Mouse (Mus musculus) heart, embryonic 11.5 days (tissue): ENCODE data around the gene Zzef1. TPM values are rescaled to one million over a fixed set of nuclear protein-coding genes. Genes with fewer than 3 reads are reported as not detected.
A peak's percentile ranks its signal among the peaks of the same experiment; 100 is the strongest.

Source experiments
- ATAC-seq: fragments of 200-750 bp; cut with Nextera tagmentation; replicated peaks from 2 replicates; pipeline ENCODE4 v1.8.0; 2017; ENCODE audit warnings: moderate library complexity; ENCODE audit not compliant: insufficient number of reproducible peaks, low FRiP score, low TSS enrichment
- H3K27ac ChIP-seq: fragments of 300-500 bp; sonication (generic); 2 replicates; pipeline ENCODE4 v1.5.1; 2014; ENCODE audit warnings: mild to moderate bottlenecking, low read depth, low read length
- H3K27me3 ChIP-seq: fragments of 300-500 bp; sonication (generic); 2 replicates; pipeline ENCODE4 v1.6.1; 2014; ENCODE audit warnings: mild to moderate bottlenecking, low read length, mixed read lengths; ENCODE audit not compliant: control insufficient read depth, insufficient read depth
- H3K36me3 ChIP-seq: fragments of 300-500 bp; sonication (generic); 2 replicates; pipeline ENCODE4 v1.6.1; 2014; ENCODE audit warnings: mild to moderate bottlenecking, low read length, moderate library complexity, mixed read lengths; ENCODE audit not compliant: control insufficient read depth, insufficient read depth
- H3K4me1 ChIP-seq: fragments of 300-500 bp; sonication (generic); 2 replicates; pipeline ENCODE4 v1.6.1; 2014; ENCODE audit warnings: low read length; ENCODE audit not compliant: control insufficient read depth, insufficient read depth
- H3K4me2 ChIP-seq: fragments of 300-500 bp; sonication (generic); 2 replicates; pipeline ENCODE4 v1.6.1; 2014; ENCODE audit warnings: mild to moderate bottlenecking, moderate library complexity
- H3K4me3 ChIP-seq: fragments of 300-500 bp; sonication (generic); 2 replicates; pipeline ENCODE4 v1.5.1; 2014; ENCODE audit warnings: low read depth, low read length
- H3K9ac ChIP-seq: fragments of 300-500 bp; sonication (generic); 2 replicates; pipeline ENCODE4 v1.6.1; 2014; ENCODE audit warnings: mild to moderate bottlenecking, low read depth, low read length, moderate library complexity
- H3K9me3 ChIP-seq: fragments of 300-500 bp; sonication (generic); replicated peaks from 2 replicates; pipeline ENCODE4 v1.6.1; 2016; ENCODE audit warnings: low read length; ENCODE audit not compliant: control insufficient read depth
- WGBS: fragments of 180-500 bp; shearing (Covaris S2); extraction: QIAGEN DNeasy Blood & Tissue Kit; methylation state at CpG from one replicate; pipeline ENCODE4 v1.1.7; 2014; ENCODE audit not compliant: insufficient replicate concordance; 5-methylcytosine and 5-hydroxymethylcytosine counted together
- polyA plus RNA-seq: library from polyadenylated mRNA; unstranded; fragments of >200 nt; fragmentation: Nextera tagmentation; extraction: Ambion mirVana; gene quantifications from 2 replicates; pipeline ENCODE4 v1.2.1, GENCODE M21; 2014

The Zzef1 gene
- polyA plus RNA-seq, 1 experiment from 2014 or later = 7.9 TPM

DNA sequence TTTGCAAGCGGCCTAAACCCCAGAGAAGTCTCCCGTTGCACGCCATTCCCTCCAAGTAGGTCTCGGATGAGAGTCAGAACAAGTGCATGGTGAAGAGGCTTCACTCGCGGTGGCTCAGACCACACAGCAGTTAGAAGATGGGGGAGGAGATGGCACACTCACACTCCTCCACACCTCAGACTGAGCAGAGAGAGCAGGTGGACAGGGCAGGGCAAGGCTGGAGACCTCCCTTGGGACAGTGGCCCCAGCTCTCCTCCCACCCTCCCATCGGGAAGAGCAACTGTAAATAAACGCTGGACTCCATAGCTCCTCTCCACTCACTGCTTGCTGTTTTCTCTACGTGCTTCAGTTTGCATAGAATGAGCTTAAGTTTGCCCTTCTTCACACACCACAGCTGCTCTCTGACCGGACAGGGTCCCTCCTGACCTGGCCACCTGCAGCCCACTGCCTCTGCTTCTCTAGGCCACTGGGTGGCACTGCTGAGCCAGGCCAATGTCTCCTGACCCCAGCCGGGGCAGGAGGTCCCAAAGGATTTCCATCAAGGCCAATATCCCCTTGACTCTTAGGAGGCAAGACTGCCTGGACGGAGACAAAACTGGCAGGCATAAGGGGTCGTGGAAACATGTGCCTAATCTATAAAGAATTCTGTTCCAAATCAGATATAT lies 130.3 kb downstream of the Zzef1 start:
- no peak overlapping the region for H3K4me2 ChIP-seq
- H3K4me3 ChIP-seq = no peak overlapping the region
- no peaks in the 10 kb centered on the region for H3K36me3 ChIP-seq
- no peaks in the 10 kb centered on the region for H3K27me3 ChIP-seq
- no peaks in the 10 kb centered on the region for H3K9me3 ChIP-seq
- ATAC-seq = no peak
- no peak overlapping the region for H3K27ac ChIP-seq
- WGBS = 52% methylated on average over 13 of the region's 13 CpGs
- peaks cover 13% of the 10 kb centered on the region for H3K4me1 ChIP-seq
- H3K9ac ChIP-seq = no peak overlapping the region

GRCm38 (mm10) chr11:72928516-72928915 lies 132.5 kb downstream of the Zzef1 start:
- Histone ChIP-seq H3K27me3 (no peaks in the 10 kb centered on the region), H3K4me1 (peaks cover 8% of the 10 kb centered on the region; the same call in 1 of the 2 replicates), H3K9ac (no peak overlapping the region), H3K4me3 (no peak overlapping the region), H3K9me3 (no peaks in the 10 kb centered on the region), H3K36me3 (no peaks in the 10 kb centered on the region), H3K4me2 (no peak overlapping the region), H3K27ac (no peak overlapping the region)
- no peak for ATAC-seq
- WGBS = 53% methylated on average over 2 of the region's 2 CpGs

DNA sequence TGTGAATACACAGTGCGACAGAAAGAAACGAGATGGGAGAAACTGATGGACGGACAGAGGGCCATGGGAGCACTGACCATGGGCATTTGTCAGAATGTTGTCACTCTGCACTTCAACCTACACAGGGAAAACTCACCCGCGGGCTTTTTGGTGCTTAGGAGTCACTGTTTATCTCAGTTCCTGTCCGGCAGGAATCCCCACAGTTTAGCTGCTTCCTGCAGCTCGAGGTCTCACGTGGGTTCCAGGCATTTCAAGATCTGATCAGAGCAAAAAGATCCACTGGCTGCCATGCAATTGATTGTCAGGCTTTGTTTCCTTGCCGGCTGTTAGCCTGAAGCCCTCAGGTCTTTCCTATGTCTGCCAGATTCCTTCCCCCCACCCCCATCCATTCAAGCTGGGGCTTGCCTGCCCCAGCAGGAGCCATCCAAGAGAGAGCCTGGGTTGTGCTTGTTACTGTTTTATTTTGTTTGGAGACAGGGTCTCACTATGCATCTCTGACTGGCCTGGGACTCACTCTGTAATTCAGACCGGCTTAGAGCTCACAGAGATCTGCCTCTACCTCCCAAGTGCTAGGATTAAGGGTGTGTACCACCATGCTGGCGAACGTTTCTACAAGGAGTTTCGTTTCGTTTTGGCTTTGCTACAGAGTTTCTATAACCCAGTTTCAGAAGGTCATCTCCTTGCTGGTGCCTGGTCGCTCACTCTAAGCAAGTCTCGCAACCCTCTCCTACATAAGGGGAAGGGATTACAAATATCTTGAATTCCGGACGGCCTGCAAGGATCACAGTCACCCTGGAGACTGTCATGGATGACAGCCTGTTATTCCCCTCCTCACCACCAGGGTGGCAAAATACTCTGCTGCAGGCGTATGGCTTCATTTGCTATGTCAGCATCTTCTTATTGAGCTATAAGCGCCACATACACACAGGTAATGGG lies 144.4 kb downstream of the Zzef1 start:
- H3K9ac ChIP-seq = peak overlapping the region; percentile 52
- 0 out of 2 replicates have a peak overlapping the region, but pooled peaks have one; percentile 3 for H3K27ac ChIP-seq
- H3K27me3 ChIP-seq = peaks cover 6% of the 10 kb centered on the region; the same call in 1 of the 2 replicates
- H3K4me2 ChIP-seq = peak overlapping the region; percentile 58
- no peaks in the 10 kb centered on the region for H3K9me3 ChIP-seq
- no peaks in the 10 kb centered on the region for H3K36me3 ChIP-seq
- H3K4me1 ChIP-seq = peaks cover 14% of the 10 kb centered on the region
- peak overlapping the region; percentile 37 for H3K4me3 ChIP-seq
- 28% methylated on average over 20 of the region's 20 CpGs for WGBS
- 0 out of 2 replicates have a peak, but pooled peaks have one; percentile 35 for ATAC-seq

DNA sequence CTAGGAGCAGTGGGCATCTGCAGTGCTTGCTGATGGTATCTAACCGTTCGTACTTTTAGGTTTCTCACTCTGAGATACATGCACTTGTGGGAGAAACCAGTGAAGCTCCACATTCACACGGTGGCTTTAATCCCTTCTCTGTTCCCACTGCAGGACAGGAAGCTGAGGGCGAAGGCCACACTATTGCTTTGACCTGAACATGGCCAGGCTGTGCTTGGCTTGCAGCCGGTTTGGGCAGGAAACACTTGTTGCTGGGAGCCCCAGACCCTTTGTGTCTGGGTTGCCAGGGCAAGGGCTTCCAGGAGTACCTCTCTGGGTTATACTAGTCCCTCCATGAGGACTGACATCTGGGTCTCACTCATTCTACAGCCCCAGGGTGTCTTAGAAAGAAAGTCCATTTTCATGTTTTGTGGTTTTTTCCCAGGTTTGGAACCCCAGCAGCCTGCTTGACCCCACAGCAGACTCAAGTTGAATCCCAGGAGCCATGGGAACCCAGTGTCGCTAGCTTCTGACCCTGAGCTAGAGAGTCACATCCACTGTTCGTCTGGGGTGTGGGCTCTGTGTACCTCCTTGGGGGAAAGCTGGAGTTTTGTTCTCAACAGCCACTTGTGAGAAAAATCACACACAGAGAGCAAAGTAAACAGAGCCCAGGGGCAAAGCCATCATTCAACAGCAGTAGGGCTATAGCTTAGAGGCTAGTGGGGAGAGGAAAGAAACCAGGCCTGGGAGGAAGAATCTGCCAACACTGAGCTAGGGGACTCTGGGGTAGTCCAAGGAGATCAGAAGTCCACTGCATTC lies 149.2 kb downstream of the Zzef1 start:
- Histone ChIP-seq H3K4me3 (no peak overlapping the region), H3K27ac (no peak overlapping the region), H3K9ac (no peak overlapping the region), H3K4me1 (peaks cover 25% of the 10 kb centered on the region), H3K27me3 (peaks cover 3% of the 10 kb centered on the region; the same call in 1 of the 2 replicates), H3K36me3 (no peaks in the 10 kb centered on the region), H3K4me2 (no peak overlapping the region), H3K9me3 (no peaks in the 10 kb centered on the region)
- 48% methylated on average over 7 of the region's 7 CpGs for WGBS
- ATAC-seq = no peak

DNA sequence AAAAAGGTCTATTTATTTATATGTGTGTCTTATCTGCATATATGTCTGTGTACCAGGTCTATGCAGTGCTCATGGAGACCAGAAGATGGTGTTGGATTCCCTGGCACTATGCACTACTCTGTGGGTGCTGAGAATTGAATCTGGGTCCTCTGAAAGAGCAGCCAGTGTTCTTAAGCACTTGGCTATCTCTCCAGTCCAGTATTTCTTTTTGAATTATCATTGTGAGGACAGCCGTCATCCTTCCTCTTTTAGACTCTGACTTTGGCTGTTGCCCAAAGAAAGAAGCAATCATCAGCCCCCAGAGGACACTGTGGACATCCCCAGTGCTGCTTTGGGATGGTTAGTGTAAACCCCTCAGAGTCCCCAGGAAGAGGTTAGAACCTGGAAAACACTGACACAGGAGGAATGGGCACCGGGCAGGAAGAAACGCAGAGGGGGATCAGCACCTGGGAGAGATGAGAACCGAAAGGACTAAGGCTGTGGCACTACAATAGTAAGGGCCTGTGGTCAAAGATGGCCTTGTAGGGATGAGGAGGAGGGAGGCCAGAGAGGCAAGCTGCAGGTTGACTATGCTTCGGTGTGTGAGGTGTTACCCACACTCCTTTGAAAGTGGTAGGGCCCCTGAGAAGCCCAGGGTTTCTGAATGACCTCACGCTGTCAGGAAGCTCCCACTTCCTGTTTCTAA lies 150.0 kb downstream of the Zzef1 start:
- ATAC-seq = no peak
- Histone ChIP-seq H3K4me2 (0 out of 2 replicates have a peak overlapping the region, but pooled peaks have one; percentile 11), H3K27ac (peak overlapping the region; percentile 65; the same call in 1 of the 2 replicates), H3K4me3 (no peak overlapping the region), H3K36me3 (no peaks in the 10 kb centered on the region), H3K9me3 (no peaks in the 10 kb centered on the region), H3K27me3 (peaks cover 3% of the 10 kb centered on the region; the same call in 1 of the 2 replicates), H3K4me1 (peaks cover 22% of the 10 kb centered on the region), H3K9ac (no peak overlapping the region)
- 32% methylated on average over 6 of the region's 6 CpGs for WGBS

- 45% methylated on average over 6 of the region's 6 CpGs for WGBS
- Histone ChIP-seq H3K4me1 (peaks cover 26% of the 10 kb centered on the region), H3K9ac (no peak overlapping the region), H3K27me3 (peaks cover 3% of the 10 kb centered on the region; the same call in 1 of the 2 replicates), H3K36me3 (no peaks in the 10 kb centered on the region), H3K27ac (no peak overlapping the region), H3K4me2 (0 out of 2 replicates have a peak overlapping the region, but pooled peaks have one; percentile 11), H3K4me3 (no peak overlapping the region), H3K9me3 (no peaks in the 10 kb centered on the region)
- no peak for ATAC-seq
Measured at GRCm38 (mm10) chr11:72946560-72947119, 150.6 kb downstream of the Zzef1 start.

DNA sequence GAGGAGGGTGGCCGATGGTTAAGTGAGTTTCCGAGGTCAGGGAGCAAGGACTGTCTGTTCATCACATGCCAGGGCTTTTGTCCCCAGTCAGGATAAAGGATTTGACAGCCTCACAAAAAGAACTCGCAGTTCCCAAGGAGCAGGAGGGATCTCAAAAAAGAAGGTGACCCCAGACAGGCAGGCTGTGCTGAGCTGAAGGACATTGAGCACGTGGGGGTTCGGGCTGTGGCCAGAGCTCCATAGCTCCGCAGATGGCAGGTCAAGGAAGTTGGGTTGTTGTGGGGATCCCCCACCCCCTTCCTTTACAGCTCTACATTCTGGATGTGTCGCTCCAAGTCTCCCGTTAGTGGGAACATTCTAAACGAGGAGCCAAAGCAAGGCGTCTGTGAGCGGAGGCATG lies 151.8 kb downstream of the Zzef1 start:
- Histone ChIP-seq H3K4me1 (peaks cover 29% of the 10 kb centered on the region), H3K27ac (no peak overlapping the region)
- 70% methylated on average over 11 of the region's 11 CpGs for WGBS

More for the DNA sequence above, 151.8 kb downstream of the Zzef1 start:
- no peaks in the 10 kb centered on the region for H3K36me3 ChIP-seq
- ATAC-seq = no peak
- H3K4me2 ChIP-seq = no peak overlapping the region
- H3K27me3 ChIP-seq = peaks cover 3% of the 10 kb centered on the region; the same call in 1 of the 2 replicates
- no peak overlapping the region for H3K9ac ChIP-seq
- H3K9me3 ChIP-seq = no peaks in the 10 kb centered on the region
- no peak overlapping the region for H3K4me3 ChIP-seq
